Mouse (Mus musculus) lung, embryonic 16.5 days (tissue): ENCODE measurements around the gene Hirip3. TPM values are rescaled to one million over a fixed set of nuclear protein-coding genes. Genes with fewer than 3 reads are reported as not detected.

Source experiments
- ATAC-seq: fragments of 200-750 bp; cut with Nextera tagmentation; 2 replicates; pipeline ENCODE4 v1.8.0; 2017; ENCODE audit warnings: low read depth, mild to moderate bottlenecking, moderate library complexity
- H3K27ac ChIP-seq: fragments of 300-500 bp; sonication (generic); 2 replicates; pipeline ENCODE4 v1.5.1; 2014; ENCODE audit warnings: mild to moderate bottlenecking, control low read depth, low read length
- H3K27me3 ChIP-seq: fragments of 300-500 bp; sonication (generic); 2 replicates; pipeline ENCODE4 v1.6.1; 2014; ENCODE audit warnings: low read depth, low read length, mixed read lengths; ENCODE audit not compliant: control insufficient read depth, insufficient read depth
- H3K36me3 ChIP-seq: fragments of 300-500 bp; sonication (generic); 2 replicates; pipeline ENCODE4 v1.6.1; 2014; ENCODE audit warnings: low read length; ENCODE audit not compliant: control insufficient read depth, insufficient read depth
- H3K4me1 ChIP-seq: fragments of 300-500 bp; sonication (generic); replicated peaks from 2 replicates; pipeline ENCODE4 v1.6.1; 2014; ENCODE audit warnings: low read length, mixed read lengths; ENCODE audit not compliant: control insufficient read depth, insufficient read depth
- H3K4me2 ChIP-seq: fragments of 300-500 bp; sonication (generic); 2 replicates; pipeline ENCODE4 v1.6.1; 2014; ENCODE audit warnings: low read depth, low read length, control low read depth
- H3K4me3 ChIP-seq: fragments of 300-500 bp; sonication (generic); 2 replicates; pipeline ENCODE4 v1.5.1; 2014; ENCODE audit warnings: mild to moderate bottlenecking, low read length, control low read depth
- H3K9ac ChIP-seq: fragments of 300-500 bp; sonication (generic); 2 replicates; pipeline ENCODE4 v1.6.1; 2014; ENCODE audit warnings: low read length, control low read depth
- H3K9me3 ChIP-seq: fragments of 300-500 bp; sonication (generic); 2 replicates; pipeline ENCODE4 v1.6.1; 2016; ENCODE audit warnings: low read length; ENCODE audit not compliant: control insufficient read depth
- WGBS: fragments of 180-500 bp; shearing (Covaris S2); extraction: QIAGEN DNeasy Blood & Tissue Kit; methylation state at CpG from one replicate; pipeline ENCODE4 v1.1.7; 2014; 5-methylcytosine and 5-hydroxymethylcytosine counted together
- polyA plus RNA-seq: library from polyadenylated mRNA; unstranded; fragments of >200 nt; fragmentation: Nextera tagmentation; extraction: Ambion mirVana; gene quantifications from 2 replicates; pipeline ENCODE4 v1.2.1, GENCODE M21; 2015

The Hirip3 gene
- polyA plus RNA-seq: 30.3 and 32.3 TPM in 2 replicates

GRCm38 (mm10) chr7:126861429-126862130 lies at the start of gene Hirip3:
TSS of gene Hirip3 (plus strand) at chr7:126861972.
- H3K4me1 ChIP-seq: peaks cover 23% of the 10 kb centered on the region
- 1% methylated on average over 42 of the region's 42 CpGs for WGBS
- H3K4me2 ChIP-seq: peak within 1 kb of the TSS; percentile 83
- no peaks in the 10 kb centered on the region for H3K27me3 ChIP-seq
- H3K4me3 ChIP-seq: peak within 1 kb of the TSS; percentile 69
- H3K27ac ChIP-seq: peak within 1 kb of the TSS; percentile 79
- peak; percentile 94 for ATAC-seq
- H3K36me3 ChIP-seq: peaks cover 22% of the 10 kb centered on the region
- peak within 1 kb of the TSS; percentile 77 for H3K9ac ChIP-seq
- no peaks in the 10 kb centered on the region for H3K9me3 ChIP-seq

DNA sequence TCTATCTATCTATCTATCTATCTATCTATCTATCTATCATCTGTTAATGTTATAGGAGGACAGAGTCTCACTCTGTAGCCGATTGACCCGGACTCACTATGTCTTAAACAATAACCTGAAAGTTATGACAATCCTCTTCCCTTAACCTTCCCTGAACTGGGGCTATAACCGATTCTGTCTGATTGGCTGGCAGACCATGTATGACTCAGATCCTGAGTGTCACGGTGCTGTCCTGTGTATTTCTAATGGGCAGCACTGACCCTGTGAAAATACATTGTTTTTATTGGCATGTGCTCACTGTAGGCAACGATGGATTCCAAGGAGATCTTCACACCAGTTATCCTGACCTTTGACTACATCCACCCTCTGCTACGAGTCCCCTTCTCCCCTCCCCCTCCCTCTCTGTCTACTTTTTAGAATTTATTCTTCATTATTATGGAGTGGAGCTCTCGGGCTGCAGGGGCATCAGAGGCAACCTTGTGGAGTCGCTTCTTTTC lies 46.0 kb upstream of the Hirip3 start:
- Histone ChIP-seq H3K4me2 (no peak overlapping the region), H3K27me3 (no peaks in the 10 kb centered on the region), H3K9ac (no peak overlapping the region), H3K27ac (no peak overlapping the region), H3K4me1 (0 out of 2 replicates have a peak, but pooled peaks cover 2% of the 10 kb centered on the region), H3K4me3 (no peak overlapping the region), H3K36me3 (no peaks in the 10 kb centered on the region), H3K9me3 (no peaks in the 10 kb centered on the region)
- no peak for ATAC-seq
- 50% methylated on average over 8 of the region's 8 CpGs for WGBS

DNA sequence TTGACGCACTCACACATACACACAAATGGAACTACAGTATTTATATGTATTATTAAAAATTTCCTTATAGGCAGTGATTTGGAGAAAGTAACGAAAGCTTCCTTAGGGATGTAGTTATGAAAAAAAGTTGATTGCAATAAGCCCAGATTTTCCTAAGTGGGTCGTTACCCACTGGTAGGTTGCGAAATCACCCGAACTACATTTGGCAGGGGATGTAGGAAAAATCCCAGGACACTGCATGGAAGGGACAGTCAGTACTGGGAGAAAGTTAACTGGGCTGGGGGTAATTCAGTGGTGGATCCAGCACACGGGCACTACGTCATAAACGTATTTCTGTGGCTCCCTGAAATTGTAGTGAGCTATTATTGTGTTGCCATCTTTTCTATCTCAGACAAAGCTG lies 45.3 kb upstream of the Hirip3 start:
- no peak overlapping the region for H3K4me3 ChIP-seq
- ATAC-seq: peak; percentile 56; the same call in 1 of the 2 replicates
- 66% methylated on average over 8 of the region's 8 CpGs for WGBS
- no peak overlapping the region for H3K27ac ChIP-seq
- H3K4me1 ChIP-seq: 0 out of 2 replicates have a peak, but pooled peaks cover 2% of the 10 kb centered on the region
- H3K9me3 ChIP-seq: no peaks in the 10 kb centered on the region
- no peaks in the 10 kb centered on the region for H3K27me3 ChIP-seq
- H3K36me3 ChIP-seq: no peaks in the 10 kb centered on the region
- no peak overlapping the region for H3K4me2 ChIP-seq
- H3K9ac ChIP-seq: no peak overlapping the region

DNA sequence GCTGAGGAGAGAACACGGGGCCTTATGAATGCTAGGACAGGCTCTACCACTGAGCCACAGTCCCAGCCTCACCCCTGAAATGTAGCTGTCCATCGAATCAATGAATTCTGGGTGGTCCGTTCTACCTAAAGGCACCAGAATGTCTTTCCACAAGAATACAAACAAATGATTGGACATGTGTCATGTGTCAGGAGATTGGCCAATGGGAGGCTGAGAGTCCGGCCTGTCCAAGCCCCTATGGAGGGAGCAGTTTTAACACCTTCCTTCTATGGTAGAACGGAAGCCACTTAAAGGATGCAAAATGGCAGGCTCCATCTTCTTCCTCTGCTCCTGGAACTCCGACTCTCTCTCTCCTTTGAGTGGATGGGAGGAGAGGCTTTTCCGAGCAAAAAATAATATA lies 44.2 kb upstream of the Hirip3 start:
- H3K4me2 ChIP-seq: no peak overlapping the region
- no peak for ATAC-seq
- WGBS: 65% methylated on average over 7 of the region's 7 CpGs
- H3K4me1 ChIP-seq: 0 out of 2 replicates have a peak, but pooled peaks cover 2% of the 10 kb centered on the region
- H3K36me3 ChIP-seq: no peaks in the 10 kb centered on the region
- no peak overlapping the region for H3K4me3 ChIP-seq
- H3K9ac ChIP-seq: no peak overlapping the region
- H3K9me3 ChIP-seq: no peaks in the 10 kb centered on the region
- H3K27me3 ChIP-seq: no peaks in the 10 kb centered on the region; the same call in 1 of the 2 replicates
- no peak overlapping the region for H3K27ac ChIP-seq

DNA sequence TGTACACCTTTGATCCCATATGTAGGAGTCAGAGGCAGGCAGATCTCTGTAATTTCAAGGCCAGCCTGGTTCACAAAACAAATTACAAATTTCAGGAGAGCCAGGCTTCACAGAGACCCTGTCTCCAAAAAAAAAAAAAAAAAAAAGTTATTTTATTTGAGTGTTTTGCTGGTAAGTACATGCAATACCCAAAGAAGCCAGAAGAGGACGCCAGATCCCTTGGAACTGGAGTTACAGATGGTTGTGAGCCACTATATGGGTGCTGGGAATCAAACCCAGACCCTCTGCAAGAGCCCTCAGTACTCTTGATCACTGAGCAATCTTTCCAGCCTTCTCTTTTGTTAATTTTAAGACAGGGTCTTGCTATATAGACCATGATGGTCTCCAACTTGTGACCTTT lies 43.0 kb upstream of the Hirip3 start:
- H3K9ac ChIP-seq: no peak overlapping the region
- peaks cover 8% of the 10 kb centered on the region for H3K27me3 ChIP-seq
- H3K27ac ChIP-seq: no peak overlapping the region
- 29% methylated on average over 1 of the region's 1 CpGs for WGBS
- H3K4me2 ChIP-seq: no peak overlapping the region
- ATAC-seq: no peak
- H3K9me3 ChIP-seq: no peaks in the 10 kb centered on the region
- no peaks in the 10 kb centered on the region for H3K36me3 ChIP-seq
- no peak overlapping the region for H3K4me3 ChIP-seq
- peaks cover 6% of the 10 kb centered on the region; the same call in 1 of the 2 replicates for H3K4me1 ChIP-seq

DNA sequence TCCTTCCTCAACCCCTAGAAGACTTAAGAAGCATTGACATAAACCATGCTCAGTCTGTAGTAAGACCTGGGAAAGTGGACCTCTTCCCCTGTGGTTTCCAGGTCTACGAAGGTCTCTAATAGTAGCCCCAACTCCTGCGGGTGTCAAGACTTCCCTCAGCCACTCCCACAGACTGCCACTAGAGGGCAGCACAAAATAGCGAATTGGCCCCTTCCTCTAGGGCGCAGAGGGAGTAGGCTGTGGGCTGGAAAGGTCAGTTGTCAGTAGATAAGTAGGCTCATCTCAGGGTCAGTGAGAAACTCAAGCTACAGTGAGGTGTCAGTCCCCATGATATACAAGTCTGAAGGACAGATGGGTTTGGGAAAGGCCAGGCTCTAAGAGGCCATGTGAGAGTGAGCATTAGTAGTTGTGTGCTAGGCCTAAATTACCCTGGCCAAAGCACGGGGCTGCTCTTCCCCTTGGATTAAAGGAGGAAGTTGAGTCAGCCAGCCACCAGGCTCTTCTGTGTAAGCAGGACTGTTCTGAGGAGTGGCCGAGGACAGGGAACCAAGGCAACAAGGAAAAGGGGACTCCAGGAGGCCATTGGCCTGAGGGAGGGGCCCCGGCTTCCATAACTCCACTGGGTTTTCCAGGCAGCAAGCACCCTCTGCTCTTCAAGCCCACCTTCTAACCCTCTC lies 39.8 kb upstream of the Hirip3 start:
- no peak overlapping the region for H3K4me2 ChIP-seq
- H3K27me3 ChIP-seq: peaks cover 15% of the 10 kb centered on the region
- no peak overlapping the region for H3K9ac ChIP-seq
- H3K27ac ChIP-seq: no peak overlapping the region
- H3K36me3 ChIP-seq: no peaks in the 10 kb centered on the region
- H3K9me3 ChIP-seq: no peaks in the 10 kb centered on the region
- ATAC-seq: peak; percentile 55
- H3K4me1 ChIP-seq: peaks cover 5% of the 10 kb centered on the region; the same call in 1 of the 2 replicates
- no peak overlapping the region for H3K4me3 ChIP-seq
- 21% methylated on average over 7 of the region's 7 CpGs for WGBS

GRCm38 (mm10) chr7:126822741-126823140 lies 39.0 kb upstream of the Hirip3 start:
- Histone ChIP-seq H3K4me1 (peaks cover 5% of the 10 kb centered on the region; the same call in 1 of the 2 replicates), H3K36me3 (no peaks in the 10 kb centered on the region), H3K4me2 (no peak overlapping the region), H3K27ac (no peak overlapping the region), H3K27me3 (peaks cover 15% of the 10 kb centered on the region), H3K9ac (no peak overlapping the region), H3K9me3 (no peaks in the 10 kb centered on the region), H3K4me3 (no peak overlapping the region)
- WGBS: 16% methylated on average over 9 of the region's 9 CpGs
- no peak for ATAC-seq

- peak overlapping the region; percentile 28 for H3K4me3 ChIP-seq
- no peak for ATAC-seq
- no peaks in the 10 kb centered on the region for H3K9me3 ChIP-seq
- peak overlapping the region; percentile 20; the same call in 1 of the 2 replicates for H3K9ac ChIP-seq
- no peaks in the 10 kb centered on the region for H3K36me3 ChIP-seq
- 0% methylated on average over 11 of the region's 19 CpGs for WGBS
- peaks cover 5% of the 10 kb centered on the region; the same call in 1 of the 2 replicates for H3K4me1 ChIP-seq
- peak overlapping the region; percentile 54 for H3K4me2 ChIP-seq
- H3K27ac ChIP-seq: no peak overlapping the region
- peaks cover 15% of the 10 kb centered on the region for H3K27me3 ChIP-seq
Observed at GRCm38 (mm10) chr7:126823202-126823711, 38.5 kb upstream of the Hirip3 start.

DNA sequence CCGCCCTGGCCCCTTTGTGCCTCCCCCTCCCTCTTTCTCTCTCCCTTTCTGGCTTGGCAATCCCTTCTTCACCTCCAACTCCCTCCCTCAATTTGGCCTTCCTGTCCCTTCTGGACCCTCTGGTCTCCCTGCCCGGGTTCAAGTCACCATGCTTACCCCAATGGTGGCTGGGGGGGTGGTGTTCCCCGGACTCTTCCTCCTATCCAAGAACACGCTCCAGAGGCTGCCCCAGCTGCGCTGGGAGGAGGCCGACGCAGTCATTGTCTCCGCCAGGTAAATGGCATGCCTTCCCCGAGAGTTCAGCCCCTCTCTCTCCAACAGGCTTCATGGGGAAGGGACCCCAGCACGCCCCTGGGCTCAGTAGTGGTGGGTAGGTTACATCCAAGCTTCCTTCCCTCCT lies 37.8 kb upstream of the Hirip3 start:
- H3K36me3 ChIP-seq: no peaks in the 10 kb centered on the region
- H3K27me3 ChIP-seq: peaks cover 15% of the 10 kb centered on the region
- no peak overlapping the region for H3K4me2 ChIP-seq
- ATAC-seq: no peak
- 11% methylated on average over 10 of the region's 10 CpGs for WGBS
- no peaks in the 10 kb centered on the region for H3K9me3 ChIP-seq
- no peak overlapping the region for H3K27ac ChIP-seq
- H3K4me3 ChIP-seq: no peak overlapping the region
- H3K9ac ChIP-seq: no peak overlapping the region
- H3K4me1 ChIP-seq: peaks cover 5% of the 10 kb centered on the region; the same call in 1 of the 2 replicates
